Mouse (Mus musculus): ENCODE measurements at regions not wholly inside any gene's neighbourhood (a gene's known extent, or its start where the extent isn't known, plus 50 kb on each side); places are given as distances from the start of the nearest gene placed in this dataset.

GRCm38 (mm10) chr13:94669106-94669683 is 119.5 kb upstream of the Tbca start:
- H3K9me3 ChIP-seq (ENCODE audit: control insufficient read depth, low read length) = no peaks in the 10 kb centered on the region
- no peaks in the 10 kb centered on the region for H3K4me1 ChIP-seq (replicated peaks; ENCODE audit: control insufficient read depth, insufficient read depth)
- ATAC-seq (ENCODE audit: low FRiP score, low TSS enrichment) (no peak), DNase-seq (ENCODE audit: low spot score) (no peak)
- no peak overlapping the region for H3K4me3 ChIP-seq (ENCODE audit: low read depth, low read length)
- no peak overlapping the region for H3K9ac ChIP-seq (ENCODE audit: low read length)
- H3K27me3 ChIP-seq (ENCODE audit: control insufficient read depth, insufficient read depth, low read length) = no peaks in the 10 kb centered on the region
- H3K27ac ChIP-seq (replicated peaks) = no peak overlapping the region
- 71% methylated on average over 9 of the region's 9 CpGs for WGBS
- TF ChIP-seq CTCF (IDR thresholded peaks at IDR 0.05; ENCODE audit: low read depth) (no peak), EP300 (optimal IDR thresholded peaks at IDR 0.05) (no peak)
- no peaks in the 10 kb centered on the region for H3K36me3 ChIP-seq (ENCODE audit: control insufficient read depth, insufficient read depth, low read length)
- no peak overlapping the region for H3K4me2 ChIP-seq (replicated peaks; ENCODE audit: low read depth)

DNA sequence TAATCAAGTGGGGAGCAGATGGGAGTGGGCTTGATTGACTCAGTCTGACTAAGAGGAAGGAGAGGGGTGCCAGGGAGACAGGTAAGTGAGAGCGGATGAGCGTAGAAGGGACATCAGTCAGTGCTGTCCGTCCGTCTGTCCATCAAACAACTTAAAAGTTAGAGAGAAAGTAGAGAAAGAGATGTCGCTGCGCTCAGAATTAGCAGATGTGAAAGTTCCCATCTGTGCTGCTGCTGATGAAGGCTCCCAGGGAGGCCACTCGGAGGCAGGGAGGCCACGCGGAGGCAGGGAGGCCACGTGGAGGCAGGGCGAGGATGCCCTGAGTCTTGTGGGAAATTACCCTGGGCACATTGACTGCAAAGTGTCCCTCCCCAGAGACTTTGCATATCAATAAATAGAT is 118.4 kb upstream of the Tbca start:
- DNase-seq (ENCODE audit: low spot score) = no peak

DNA sequence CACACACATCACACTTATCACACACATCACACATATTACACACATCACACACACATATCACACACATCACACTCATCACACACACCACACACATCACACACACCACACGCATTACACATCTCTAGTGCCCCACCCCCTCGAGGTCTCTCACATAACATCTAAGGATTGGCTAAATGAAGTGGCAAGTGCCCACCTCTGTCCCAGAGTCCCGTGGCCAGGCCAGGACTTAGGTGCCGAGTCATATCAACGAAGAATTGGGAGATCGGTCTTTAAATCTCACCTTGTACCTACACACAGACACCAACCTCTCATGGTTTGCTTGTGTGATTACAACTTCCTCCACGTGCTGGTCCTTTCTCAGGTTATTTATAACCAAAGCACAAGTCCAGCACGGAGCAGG is 117.7 kb upstream of the Tbca start:
- no peak for ATAC-seq (ENCODE audit: low FRiP score, low TSS enrichment)
- WGBS = 85% methylated on average over 8 of the region's 8 CpGs
- H3K4me1 ChIP-seq (replicated peaks; ENCODE audit: control insufficient read depth, insufficient read depth) = no peaks in the 10 kb centered on the region
- DNase-seq (ENCODE audit: low spot score) = no peak
- H3K27me3 ChIP-seq (ENCODE audit: control insufficient read depth, insufficient read depth, low read length) = no peaks in the 10 kb centered on the region
- H3K4me3 ChIP-seq (ENCODE audit: low read depth, low read length) = no peak overlapping the region
- H3K36me3 ChIP-seq (ENCODE audit: control insufficient read depth, insufficient read depth, low read length) = no peaks in the 10 kb centered on the region
- H3K9ac ChIP-seq (ENCODE audit: low read length) = no peak overlapping the region
- no peak overlapping the region for H3K27ac ChIP-seq (replicated peaks)
- no peaks in the 10 kb centered on the region for H3K9me3 ChIP-seq (ENCODE audit: control insufficient read depth, low read length)
- H3K4me2 ChIP-seq (replicated peaks; ENCODE audit: low read depth) = no peak overlapping the region
- TF ChIP-seq EP300 (optimal IDR thresholded peaks at IDR 0.05) = no peak
- no peak for TF ChIP-seq CTCF (IDR thresholded peaks at IDR 0.05; ENCODE audit: low read depth)

More for the DNA sequence above, 118.4 kb upstream of the Tbca start:
- no peak overlapping the region for H3K27ac ChIP-seq (replicated peaks)
- no peak overlapping the region for H3K4me2 ChIP-seq (replicated peaks; ENCODE audit: low read depth)
- no peak overlapping the region for H3K9ac ChIP-seq (ENCODE audit: low read length)
- TF ChIP-seq CTCF (IDR thresholded peaks at IDR 0.05; ENCODE audit: low read depth) (no peak), EP300 (optimal IDR thresholded peaks at IDR 0.05) (no peak)
- H3K9me3 ChIP-seq (ENCODE audit: control insufficient read depth, low read length) = no peaks in the 10 kb centered on the region
- no peak for ATAC-seq (ENCODE audit: low FRiP score, low TSS enrichment)
- no peaks in the 10 kb centered on the region for H3K4me1 ChIP-seq (replicated peaks; ENCODE audit: control insufficient read depth, insufficient read depth)
- H3K4me3 ChIP-seq (ENCODE audit: low read depth, low read length) = no peak overlapping the region
- no peaks in the 10 kb centered on the region for H3K27me3 ChIP-seq (ENCODE audit: control insufficient read depth, insufficient read depth, low read length)
- no peaks in the 10 kb centered on the region for H3K36me3 ChIP-seq (ENCODE audit: control insufficient read depth, insufficient read depth, low read length)
- WGBS = 85% methylated on average over 11 of the region's 11 CpGs

DNA sequence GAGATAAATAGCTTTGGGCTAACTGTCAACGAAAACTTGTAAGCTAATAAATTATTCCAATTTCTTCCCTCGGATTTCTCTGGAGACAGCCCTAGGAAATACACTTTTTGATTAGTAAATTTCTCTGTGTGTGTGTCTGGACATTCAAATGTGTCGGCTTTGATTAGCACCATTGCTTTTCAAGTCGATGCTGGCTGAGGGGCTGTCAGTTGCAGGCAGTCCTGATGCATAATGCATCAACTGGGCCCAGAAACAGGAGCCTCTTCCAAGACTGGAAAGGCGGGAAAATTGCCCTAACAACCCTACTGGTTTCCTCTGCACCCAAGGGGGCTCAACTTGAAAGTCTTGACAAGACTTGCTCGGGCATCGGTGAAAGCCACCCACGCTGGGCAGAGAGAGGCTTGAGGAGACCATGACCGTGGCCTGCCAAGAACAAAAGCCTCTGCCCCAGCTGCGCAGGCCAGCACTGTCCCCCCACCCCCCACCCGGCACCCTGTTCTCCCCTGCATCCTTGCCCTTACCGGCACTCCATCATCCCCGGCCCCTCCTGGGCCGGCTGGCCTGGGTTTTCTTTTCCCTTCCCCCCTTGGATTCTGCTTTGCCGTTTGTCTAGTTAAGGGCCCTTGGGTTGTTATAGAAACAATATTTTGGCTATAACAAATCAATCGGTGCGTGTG is 108.1 kb upstream of the Tbca start:
- 49% methylated on average over 17 of the region's 17 CpGs for WGBS
- Histone ChIP-seq H3K27ac (replicated peaks) (no peak overlapping the region), H3K4me2 (replicated peaks; ENCODE audit: low read depth) (no peak overlapping the region), H3K27me3 (ENCODE audit: control insufficient read depth, insufficient read depth, low read length) (no peaks in the 10 kb centered on the region), H3K9me3 (ENCODE audit: control insufficient read depth, low read length) (no peaks in the 10 kb centered on the region), H3K36me3 (ENCODE audit: control insufficient read depth, insufficient read depth, low read length) (no peaks in the 10 kb centered on the region), H3K9ac (ENCODE audit: low read length) (no peak overlapping the region), H3K4me3 (ENCODE audit: low read depth, low read length) (no peak overlapping the region), H3K4me1 (replicated peaks; ENCODE audit: control insufficient read depth, insufficient read depth) (no peaks in the 10 kb centered on the region)
- DNase-seq (ENCODE audit: low spot score) (no peak), ATAC-seq (ENCODE audit: low FRiP score, low TSS enrichment) (no peak)
- TF ChIP-seq CTCF (IDR thresholded peaks at IDR 0.05; ENCODE audit: low read depth) (no peak), EP300 (optimal IDR thresholded peaks at IDR 0.05) (no peak)

- WGBS = 91% methylated on average over 13 of the region's 13 CpGs
- Histone ChIP-seq H3K9ac (ENCODE audit: low read length) (no peak overlapping the region), H3K36me3 (ENCODE audit: control insufficient read depth, insufficient read depth, low read length) (no peaks in the 10 kb centered on the region), H3K27ac (replicated peaks) (no peak overlapping the region), H3K4me1 (replicated peaks; ENCODE audit: control insufficient read depth, insufficient read depth) (no peaks in the 10 kb centered on the region), H3K4me2 (replicated peaks; ENCODE audit: low read depth) (no peak overlapping the region), H3K27me3 (ENCODE audit: control insufficient read depth, insufficient read depth, low read length) (no peaks in the 10 kb centered on the region), H3K4me3 (ENCODE audit: low read depth, low read length) (no peak overlapping the region), H3K9me3 (ENCODE audit: control insufficient read depth, low read length) (no peaks in the 10 kb centered on the region)
- TF ChIP-seq CTCF (IDR thresholded peaks at IDR 0.05; ENCODE audit: low read depth) (no peak), EP300 (optimal IDR thresholded peaks at IDR 0.05) (no peak)
- ATAC-seq (ENCODE audit: low FRiP score, low TSS enrichment) (no peak), DNase-seq (ENCODE audit: low spot score) (no peak)
These were observed 107.1 kb upstream of the Tbca start for GRCm38 (mm10) chr13:94681606-94682005.

GRCm38 (mm10) chr13:94685191-94685590 is 103.5 kb upstream of the Tbca start:
- Histone ChIP-seq H3K36me3 (ENCODE audit: control insufficient read depth, insufficient read depth, low read length) (no peaks in the 10 kb centered on the region), H3K9ac (ENCODE audit: low read length) (no peak overlapping the region), H3K4me2 (replicated peaks; ENCODE audit: low read depth) (no peak overlapping the region), H3K27me3 (ENCODE audit: control insufficient read depth, insufficient read depth, low read length) (no peaks in the 10 kb centered on the region), H3K9me3 (ENCODE audit: control insufficient read depth, low read length) (no peaks in the 10 kb centered on the region), H3K27ac (replicated peaks) (no peak overlapping the region), H3K4me3 (ENCODE audit: low read depth, low read length) (no peak overlapping the region), H3K4me1 (replicated peaks; ENCODE audit: control insufficient read depth, insufficient read depth) (no peaks in the 10 kb centered on the region)
- ATAC-seq (ENCODE audit: low FRiP score, low TSS enrichment) (no peak), DNase-seq (ENCODE audit: low spot score) (no peak)
- 65% methylated on average over 7 of the region's 7 CpGs for WGBS
- TF ChIP-seq EP300 (optimal IDR thresholded peaks at IDR 0.05) (no peak), CTCF (IDR thresholded peaks at IDR 0.05; ENCODE audit: low read depth) (no peak)

Data from stomach, postnatal 0 days (tissue).